Mouse (Mus musculus) hindlimb bud, embryonic 11.5 days (tissue): ENCODE data around the gene Myl4.
"Not testable (repeated sequence)": the region's sequence is repeated elsewhere in the genome, so short reads cannot be mapped to it uniquely, and the experiment has no call there.

ENCODE experiments used
- DNase-seq: peaks from one replicate; pipeline ENCODE4 v3.0.0-alpha.2; 2012; ENCODE audit warnings: low read depth, low spot score; ENCODE audit errors: extremely low spot score

The Myl4 gene

GRCm38 (mm10) chr11:104550406-104550974, at the start of gene Myl4, which contains the start of gene Cdc27:
Gene Myl4 (plus strand): TSS chr11:104550663.
Gene Cdc27 (minus strand): TSS chr11:104550620.
- DNase-seq, result peak; percentile 100

- no peak for DNase-seq
These were observed 42.0 kb upstream of the Myl4 start for GRCm38 (mm10) chr11:104508455-104508854.

- DNase-seq, result peak; percentile 6
These were observed 39.9 kb upstream of the Myl4 start for GRCm38 (mm10) chr11:104510606-104511005.

GRCm38 (mm10) chr11:104512436-104512835, 38.0 kb upstream of the Myl4 start:
- no peak for DNase-seq

- no peak for DNase-seq
These were observed 24.5 kb upstream of the Myl4 start for GRCm38 (mm10) chr11:104525935-104526334.

GRCm38 (mm10) chr11:104536843-104537242, 13.6 kb upstream of the Myl4 start:
- no peak for DNase-seq

- no peak for DNase-seq
These were observed 12.4 kb upstream of the Myl4 start for GRCm38 (mm10) chr11:104537945-104538555.

- DNase-seq, result no peak
These were observed 10.7 kb upstream of the Myl4 start for GRCm38 (mm10) chr11:104539811-104540210.

- not testable (repeated sequence) for DNase-seq
These were observed 7.1 kb upstream of the Myl4 start for GRCm38 (mm10) chr11:104543337-104543736.

- no peak for DNase-seq
These were observed 6.0 kb upstream of the Myl4 start for GRCm38 (mm10) chr11:104544507-104544906.

GRCm38 (mm10) chr11:104547502-104547901, 3.0 kb upstream of the Myl4 start:
- no peak for DNase-seq

- peak; percentile 31 for DNase-seq
These were observed 741 bp upstream of the Myl4 start for GRCm38 (mm10) chr11:104549438-104550405.

GRCm38 (mm10) chr11:104558065-104558464, 7.6 kb downstream of the Myl4 start:
- DNase-seq, result no peak

GRCm38 (mm10) chr11:104558651-104559403, 8.4 kb downstream of the Myl4 start:
- DNase-seq, result no peak

GRCm38 (mm10) chr11:104560971-104561370, 10.5 kb downstream of the Myl4 start:
- DNase-seq, result no peak

GRCm38 (mm10) chr11:104563496-104563895, 13.0 kb downstream of the Myl4 start:
- no peak for DNase-seq

- no peak for DNase-seq
These were observed 14.7 kb downstream of the Myl4 start for GRCm38 (mm10) chr11:104565172-104565571.

- DNase-seq, result no peak
These were observed 15.6 kb downstream of the Myl4 start for GRCm38 (mm10) chr11:104566097-104566496.

- DNase-seq, result no peak
These were observed 16.3 kb downstream of the Myl4 start for GRCm38 (mm10) chr11:104566796-104567195.

GRCm38 (mm10) chr11:104567736-104568135, 17.3 kb downstream of the Myl4 start:
- DNase-seq, result no peak

GRCm38 (mm10) chr11:104568326-104568725, 17.9 kb downstream of the Myl4 start:
- DNase-seq, result no peak
